Mouse (Mus musculus): Measurements from ENCODE around the gene Abhd14b.

The Abhd14b gene

GRCm38 (mm10) chr9:106460401-106461025, 13.3 kb downstream of the Abhd14b start:
- no peak for DNase-seq (ENCODE audit: low read depth, low spot score)

GRCm38 (mm10) chr9:106461026-106461415, 13.8 kb downstream of the Abhd14b start:
- no peak for DNase-seq (ENCODE audit: low read depth, low spot score)

- DNase-seq (ENCODE audit: low read depth, low spot score): no peak
These were observed 14.6 kb downstream of the Abhd14b start for GRCm38 (mm10) chr9:106461641-106462429.

- DNase-seq (ENCODE audit: low read depth, low spot score): no peak
These were observed 15.2 kb downstream of the Abhd14b start for GRCm38 (mm10) chr9:106462430-106462800.

- no peak for DNase-seq (ENCODE audit: low read depth, low spot score)
These were observed 16.1 kb downstream of the Abhd14b start for GRCm38 (mm10) chr9:106463122-106464063.

GRCm38 (mm10) chr9:106464751-106465541, 17.7 kb downstream of the Abhd14b start:
- DNase-seq (ENCODE audit: low read depth, low spot score): no peak

GRCm38 (mm10) chr9:106465571-106466200, 18.4 kb downstream of the Abhd14b start, which contains the start of gene Gpr62:
Gpr62 (minus strand) TSS chr9:106465938.
- DNase-seq (ENCODE audit: low read depth, low spot score): no peak

- DNase-seq (ENCODE audit: low read depth, low spot score): no peak
These were observed 19.5 kb downstream of the Abhd14b start for GRCm38 (mm10) chr9:106466721-106467120.

- DNase-seq (ENCODE audit: low read depth, low spot score): no peak
These were observed 20.5 kb downstream of the Abhd14b start for GRCm38 (mm10) chr9:106467746-106468145.

GRCm38 (mm10) chr9:106469317-106469716, 22.1 kb downstream of the Abhd14b start:
- no peak for DNase-seq (ENCODE audit: low read depth, low spot score)

GRCm38 (mm10) chr9:106469776-106470175, 22.5 kb downstream of the Abhd14b start:
- no peak for DNase-seq (ENCODE audit: low read depth, low spot score)

- DNase-seq (ENCODE audit: low read depth, low spot score): no peak
These were observed 23.9 kb downstream of the Abhd14b start for GRCm38 (mm10) chr9:106470991-106471750.

- DNase-seq (ENCODE audit: low read depth, low spot score): no peak
These were observed 24.6 kb downstream of the Abhd14b start for GRCm38 (mm10) chr9:106471892-106472291.

- no peak for DNase-seq (ENCODE audit: low read depth, low spot score)
These were observed 25.1 kb downstream of the Abhd14b start for GRCm38 (mm10) chr9:106472321-106472720.

- no peak for DNase-seq (ENCODE audit: low read depth, low spot score)
These were observed 26.0 kb downstream of the Abhd14b start for GRCm38 (mm10) chr9:106473081-106473752.

GRCm38 (mm10) chr9:106473753-106474105, 26.5 kb downstream of the Abhd14b start:
- DNase-seq (ENCODE audit: low read depth, low spot score): no peak

GRCm38 (mm10) chr9:106474456-106474855, 27.2 kb downstream of the Abhd14b start:
- DNase-seq (ENCODE audit: low read depth, low spot score): no peak

- no peak for DNase-seq (ENCODE audit: low read depth, low spot score)
These were observed 27.8 kb downstream of the Abhd14b start for GRCm38 (mm10) chr9:106475046-106475445.

- no peak for DNase-seq (ENCODE audit: low read depth, low spot score)
These were observed 28.4 kb downstream of the Abhd14b start, which contains the start of gene Rrp9 for GRCm38 (mm10) chr9:106475663-106476001. Rrp9 (plus strand) TSS chr9:106475963.

Measured in WW6 (cell line).